Mouse (Mus musculus): ENCODE measurements at regions not wholly inside any gene's neighbourhood (a gene's known extent, or its start where the extent isn't known, plus 50 kb on each side); places are given as distances from the start of the nearest gene placed in this dataset.

- Histone ChIP-seq H3K4me3 (no peak overlapping the region), H3K9ac (no peak overlapping the region), H3K27me3 (no peaks in the 10 kb centered on the region), H3K9me3 (no peaks in the 10 kb centered on the region), H3K36me3 (no peaks in the 10 kb centered on the region), H3K4me2 (no peak overlapping the region), H3K4me1 (replicated peaks) (0 out of 2 replicates have a peak, but pooled peaks cover 2% of the 10 kb centered on the region), H3K27ac (replicated peaks) (no peak overlapping the region)
- ATAC-seq (ENCODE audit: low FRiP score, low read depth) = no peak
These were observed 288.9 kb downstream of the C1d start for GRCm38 (mm10) chr11:17546286-17546685.

GRCm38 (mm10) chr11:17549148-17549547 is 291.8 kb downstream of the C1d start:
- 0 out of 2 replicates have a peak, but pooled peaks cover 2% of the 10 kb centered on the region for H3K4me1 ChIP-seq (replicated peaks)
- no peaks in the 10 kb centered on the region for H3K36me3 ChIP-seq
- 65% methylated on average over 5 of the region's 5 CpGs for WGBS
- no peak overlapping the region for H3K27ac ChIP-seq (replicated peaks)
- no peak overlapping the region for H3K4me2 ChIP-seq
- no peak overlapping the region for H3K9ac ChIP-seq
- no peak overlapping the region for H3K4me3 ChIP-seq
- no peaks in the 10 kb centered on the region for H3K9me3 ChIP-seq
- ATAC-seq (ENCODE audit: low FRiP score, low read depth) = no peak
- H3K27me3 ChIP-seq = no peaks in the 10 kb centered on the region

- Histone ChIP-seq H3K4me2 (no peak overlapping the region), H3K4me3 (no peak overlapping the region), H3K9ac (no peak overlapping the region), H3K9me3 (no peaks in the 10 kb centered on the region), H3K4me1 (replicated peaks) (no peaks in the 10 kb centered on the region), H3K27me3 (no peaks in the 10 kb centered on the region), H3K36me3 (no peaks in the 10 kb centered on the region), H3K27ac (replicated peaks) (no peak overlapping the region)
- no peak for ATAC-seq (ENCODE audit: low FRiP score, low read depth)
- 63% methylated on average over 3 of the region's 3 CpGs for WGBS
These were observed 297.9 kb downstream of the C1d start for GRCm38 (mm10) chr11:17555276-17555675.

GRCm38 (mm10) chr11:17591780-17592487 is 334.6 kb downstream of the C1d start:
- 72% methylated on average over 3 of the region's 3 CpGs for WGBS
- no peak overlapping the region for H3K4me3 ChIP-seq
- no peaks in the 10 kb centered on the region for H3K9me3 ChIP-seq
- no peak overlapping the region for H3K9ac ChIP-seq
- ATAC-seq (ENCODE audit: low FRiP score, low read depth) = no peak
- H3K36me3 ChIP-seq = no peaks in the 10 kb centered on the region
- H3K4me2 ChIP-seq = no peak overlapping the region
- H3K27me3 ChIP-seq = no peaks in the 10 kb centered on the region
- no peak overlapping the region for H3K27ac ChIP-seq (replicated peaks)
- H3K4me1 ChIP-seq (replicated peaks) = no peaks in the 10 kb centered on the region

GRCm38 (mm10) chr11:17603726-17604493 is 346.5 kb downstream of the C1d start:
- 74% methylated on average over 6 of the region's 6 CpGs for WGBS
- ATAC-seq (ENCODE audit: low FRiP score, low read depth) = no peak
- Histone ChIP-seq H3K9ac (no peak overlapping the region), H3K36me3 (no peaks in the 10 kb centered on the region), H3K4me1 (replicated peaks) (no peaks in the 10 kb centered on the region), H3K4me2 (no peak overlapping the region), H3K27ac (replicated peaks) (no peak overlapping the region), H3K27me3 (no peaks in the 10 kb centered on the region), H3K9me3 (no peaks in the 10 kb centered on the region), H3K4me3 (no peak overlapping the region)

GRCm38 (mm10) chr11:17620462-17621248 is 333.0 kb downstream of the Etaa1 start:
- H3K4me2 ChIP-seq = no peak overlapping the region
- no peaks in the 10 kb centered on the region for H3K27me3 ChIP-seq
- no peak for ATAC-seq (ENCODE audit: low FRiP score, low read depth)
- H3K36me3 ChIP-seq = no peaks in the 10 kb centered on the region
- H3K9me3 ChIP-seq = no peaks in the 10 kb centered on the region
- no peak overlapping the region for H3K27ac ChIP-seq (replicated peaks)
- 83% methylated on average over 3 of the region's 3 CpGs for WGBS
- H3K9ac ChIP-seq = no peak overlapping the region
- no peak overlapping the region for H3K4me3 ChIP-seq
- H3K4me1 ChIP-seq (replicated peaks) = no peaks in the 10 kb centered on the region

GRCm38 (mm10) chr11:17629541-17630171 is 324.0 kb downstream of the Etaa1 start:
- H3K4me2 ChIP-seq = no peak overlapping the region
- no peaks in the 10 kb centered on the region for H3K27me3 ChIP-seq
- no peak for ATAC-seq (ENCODE audit: low FRiP score, low read depth)
- H3K36me3 ChIP-seq = no peaks in the 10 kb centered on the region
- no peaks in the 10 kb centered on the region for H3K9me3 ChIP-seq
- H3K4me1 ChIP-seq (replicated peaks) = no peaks in the 10 kb centered on the region
- H3K4me3 ChIP-seq = no peak overlapping the region
- 82% methylated on average over 2 of the region's 2 CpGs for WGBS
- H3K27ac ChIP-seq (replicated peaks) = no peak overlapping the region
- H3K9ac ChIP-seq = no peak overlapping the region

DNA sequence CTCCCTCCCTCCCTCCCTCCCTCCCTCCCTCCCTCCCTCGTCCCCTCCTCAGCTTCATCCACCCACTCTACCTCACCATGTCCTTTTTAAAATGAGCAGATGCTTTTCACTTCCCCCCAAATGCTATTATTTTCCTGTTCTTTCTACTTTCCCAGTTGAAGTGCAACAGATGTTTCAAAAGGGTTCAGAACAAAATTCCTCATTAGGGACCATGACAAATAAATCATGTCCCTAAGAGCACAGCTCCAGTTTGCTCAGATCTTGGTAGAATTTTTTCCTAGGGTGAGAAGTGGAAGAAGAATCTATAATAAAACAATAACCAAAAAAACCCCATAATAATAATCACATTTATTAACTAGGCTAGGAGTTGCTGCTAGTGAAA is 323.5 kb downstream of the Etaa1 start:
- Histone ChIP-seq H3K36me3 (no peaks in the 10 kb centered on the region), H3K4me2 (no peak overlapping the region), H3K9me3 (no peaks in the 10 kb centered on the region), H3K9ac (no peak overlapping the region), H3K4me3 (no peak overlapping the region), H3K27ac (replicated peaks) (no peak overlapping the region), H3K27me3 (no peaks in the 10 kb centered on the region), H3K4me1 (replicated peaks) (no peaks in the 10 kb centered on the region)
- no peak for ATAC-seq (ENCODE audit: low FRiP score, low read depth)
- no CpG with 5 or more reads among the region's 1 CpGs for WGBS

DNA sequence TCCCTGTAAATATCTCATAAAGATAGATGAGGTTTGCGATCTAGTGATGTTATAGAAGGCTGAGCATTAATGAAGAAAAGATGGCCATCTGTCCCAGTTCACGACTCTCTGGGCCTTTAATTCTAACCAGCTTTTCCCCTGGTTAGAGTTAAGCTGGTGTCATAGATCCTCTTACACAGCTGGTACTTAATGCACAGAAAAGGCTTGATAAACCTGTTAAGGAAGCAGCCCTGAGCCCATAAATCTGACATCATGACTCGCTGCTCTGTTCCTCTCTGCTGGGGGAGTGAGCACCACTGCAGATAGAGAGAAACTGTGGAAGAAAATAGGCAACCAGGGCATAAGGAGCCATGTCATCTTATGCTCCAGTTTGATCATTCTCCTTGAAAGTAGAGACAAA is 316.5 kb downstream of the Etaa1 start:
- no peak overlapping the region for H3K4me3 ChIP-seq

GRCm38 (mm10) chr11:17639922-17640321 is 313.8 kb downstream of the Etaa1 start:
- no peak overlapping the region for H3K4me2 ChIP-seq
- no peak overlapping the region for H3K4me3 ChIP-seq
- no peaks in the 10 kb centered on the region for H3K27me3 ChIP-seq
- no peak for ATAC-seq (ENCODE audit: low FRiP score, low read depth)
- H3K36me3 ChIP-seq = no peaks in the 10 kb centered on the region
- H3K9me3 ChIP-seq = no peaks in the 10 kb centered on the region
- H3K27ac ChIP-seq (replicated peaks) = no peak overlapping the region
- no peak overlapping the region for H3K9ac ChIP-seq
- 62% methylated on average over 7 of the region's 7 CpGs for WGBS
- H3K4me1 ChIP-seq (replicated peaks) = no peaks in the 10 kb centered on the region

More for the DNA sequence above, 316.5 kb downstream of the Etaa1 start:
- H3K9me3 ChIP-seq = no peaks in the 10 kb centered on the region
- H3K4me2 ChIP-seq = no peak overlapping the region
- WGBS = 71% methylated on average over 3 of the region's 3 CpGs
- ATAC-seq (ENCODE audit: low FRiP score, low read depth) = no peak
- no peaks in the 10 kb centered on the region for H3K36me3 ChIP-seq
- no peaks in the 10 kb centered on the region for H3K4me1 ChIP-seq (replicated peaks)
- H3K27ac ChIP-seq (replicated peaks) = no peak overlapping the region
- no peak overlapping the region for H3K9ac ChIP-seq
- H3K27me3 ChIP-seq = no peaks in the 10 kb centered on the region

- Histone ChIP-seq H3K27me3 (no peaks in the 10 kb centered on the region), H3K4me3 (no peak overlapping the region), H3K9ac (no peak overlapping the region), H3K36me3 (no peaks in the 10 kb centered on the region), H3K9me3 (no peaks in the 10 kb centered on the region), H3K4me1 (replicated peaks) (no peaks in the 10 kb centered on the region), H3K27ac (replicated peaks) (no peak overlapping the region), H3K4me2 (no peak overlapping the region)
- ATAC-seq (ENCODE audit: low FRiP score, low read depth) = no peak
These were observed 306.2 kb downstream of the Etaa1 start for GRCm38 (mm10) chr11:17647441-17647840.

All from hindbrain, embryonic 15.5 days (tissue).